Mouse (Mus musculus): ENCODE measurements at regions not wholly inside any gene's neighbourhood (a gene's known extent, or its start where the extent isn't known, plus 50 kb on each side); places are given as distances from the start of the nearest gene placed in this dataset.

DNA sequence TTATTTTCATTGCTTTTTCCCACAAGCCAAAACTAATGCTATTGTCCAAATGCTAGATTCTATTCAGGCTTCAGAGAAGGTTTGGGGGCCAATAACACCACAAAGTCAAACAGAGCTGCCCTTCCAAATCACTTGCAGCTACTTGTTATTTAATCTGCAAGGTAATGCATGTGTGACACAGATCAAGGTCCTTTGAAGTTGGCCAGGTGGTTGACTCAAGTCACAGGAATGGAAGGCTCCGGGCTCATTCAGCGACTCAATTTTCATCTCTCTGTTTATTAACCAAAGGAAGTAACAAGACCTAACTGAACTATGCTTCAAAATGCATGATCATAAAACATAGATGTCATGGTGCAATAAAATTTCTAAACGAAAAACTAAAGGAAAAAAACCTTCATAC, 300.0 kb upstream of the 1700008P02Rik start:
- Histone ChIP-seq H3K4me3 (ENCODE audit: low read depth, low read length) (no peak overlapping the region), H3K4me1 (replicated peaks; ENCODE audit: control insufficient read depth, insufficient read depth, low read length) (no peaks in the 10 kb centered on the region), H3K4me2 (replicated peaks; ENCODE audit: low read depth, low read length) (no peak overlapping the region), H3K27me3 (ENCODE audit: control insufficient read depth, insufficient read depth, low read length) (no peaks in the 10 kb centered on the region), H3K9me3 (ENCODE audit: control insufficient read depth, low read length) (no peaks in the 10 kb centered on the region), H3K36me3 (ENCODE audit: control insufficient read depth, insufficient read depth, low read length) (no peaks in the 10 kb centered on the region), H3K9ac (ENCODE audit: low read depth, low read length) (no peak overlapping the region), H3K27ac (ENCODE audit: low read depth, low read length) (no peak overlapping the region)
- ATAC-seq (ENCODE audit: low FRiP score) (no peak), DNase-seq (ENCODE audit: low spot score) (no peak)
- WGBS = 82% methylated on average over 3 of the region's 3 CpGs

DNA sequence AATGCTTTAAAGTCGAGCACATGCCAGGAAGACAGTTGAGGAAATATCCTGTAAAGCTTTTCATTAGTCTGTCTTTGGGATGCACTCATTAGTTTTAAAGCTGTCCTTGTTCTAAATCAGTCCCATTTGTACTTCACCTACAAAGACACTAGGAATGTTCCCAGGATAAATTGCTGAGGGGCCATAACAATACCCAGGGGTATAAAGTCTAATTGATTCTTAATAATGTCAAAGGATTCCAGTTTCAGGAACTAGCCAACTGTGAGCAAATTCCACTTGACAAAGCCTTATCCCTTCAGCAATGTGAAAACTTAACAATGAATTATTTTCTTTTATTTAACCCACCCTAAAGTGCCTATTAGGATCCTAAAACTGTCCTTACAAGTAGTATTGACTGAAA, 267.7 kb upstream of the 1700008P02Rik start:
- H3K9ac ChIP-seq (ENCODE audit: low read depth, low read length) = no peak overlapping the region
- no peaks in the 10 kb centered on the region for H3K4me1 ChIP-seq (replicated peaks; ENCODE audit: control insufficient read depth, insufficient read depth, low read length)
- H3K27ac ChIP-seq (ENCODE audit: low read depth, low read length) = no peak overlapping the region
- H3K4me3 ChIP-seq (ENCODE audit: low read depth, low read length) = no peak overlapping the region
- H3K27me3 ChIP-seq (ENCODE audit: control insufficient read depth, insufficient read depth, low read length) = no peaks in the 10 kb centered on the region
- no peak for ATAC-seq (ENCODE audit: low FRiP score)
- H3K36me3 ChIP-seq (ENCODE audit: control insufficient read depth, insufficient read depth, low read length) = no peaks in the 10 kb centered on the region
- 76% methylated on average over 1 of the region's 1 CpGs for WGBS
- H3K9me3 ChIP-seq (ENCODE audit: control insufficient read depth, low read length) = no peaks in the 10 kb centered on the region
- H3K4me2 ChIP-seq (replicated peaks; ENCODE audit: low read depth, low read length) = no peak overlapping the region
- DNase-seq (ENCODE audit: low spot score) = no peak

DNA sequence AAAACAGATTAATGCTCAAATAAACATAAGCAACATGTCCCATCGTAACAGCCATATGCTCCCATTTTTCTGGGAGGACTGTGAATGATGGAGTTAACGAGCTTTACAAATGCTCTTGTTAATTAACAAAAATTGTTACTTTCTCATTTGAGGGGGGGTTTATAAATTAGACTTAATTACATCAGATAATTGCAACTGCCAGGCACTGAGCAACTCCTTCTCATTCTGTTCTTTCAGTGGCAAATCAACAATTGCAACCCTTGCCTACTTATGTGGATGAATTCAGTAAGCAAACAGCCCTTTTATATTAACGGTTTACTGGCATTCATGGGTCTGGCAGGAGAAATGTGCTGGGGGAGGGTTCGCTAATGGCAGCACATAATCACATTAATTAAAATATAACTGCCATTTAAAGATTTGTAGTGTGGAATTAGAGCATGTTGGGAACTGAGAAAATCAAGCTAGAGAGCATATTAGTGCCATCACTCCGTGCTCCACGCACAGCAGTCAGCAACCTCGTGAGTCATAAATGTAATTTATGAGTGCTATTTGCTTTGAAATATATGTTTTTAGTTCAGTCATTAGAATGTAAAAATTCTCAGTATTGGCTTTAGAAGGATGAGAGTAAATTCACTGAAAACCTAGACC, 266.9 kb upstream of the 1700008P02Rik start:
- Histone ChIP-seq H3K27ac (ENCODE audit: low read depth, low read length) (no peak overlapping the region), H3K9me3 (ENCODE audit: control insufficient read depth, low read length) (no peaks in the 10 kb centered on the region), H3K36me3 (ENCODE audit: control insufficient read depth, insufficient read depth, low read length) (no peaks in the 10 kb centered on the region), H3K4me1 (replicated peaks; ENCODE audit: control insufficient read depth, insufficient read depth, low read length) (no peaks in the 10 kb centered on the region), H3K9ac (ENCODE audit: low read depth, low read length) (no peak overlapping the region), H3K4me2 (replicated peaks; ENCODE audit: low read depth, low read length) (no peak overlapping the region), H3K4me3 (ENCODE audit: low read depth, low read length) (no peak overlapping the region), H3K27me3 (ENCODE audit: control insufficient read depth, insufficient read depth, low read length) (no peaks in the 10 kb centered on the region)
- 82% methylated on average over 7 of the region's 7 CpGs for WGBS
- DNase-seq (ENCODE audit: low spot score) (no peak), ATAC-seq (ENCODE audit: low FRiP score) (0 out of 2 replicates have a peak, but pooled peaks have one; percentile 19)

DNA sequence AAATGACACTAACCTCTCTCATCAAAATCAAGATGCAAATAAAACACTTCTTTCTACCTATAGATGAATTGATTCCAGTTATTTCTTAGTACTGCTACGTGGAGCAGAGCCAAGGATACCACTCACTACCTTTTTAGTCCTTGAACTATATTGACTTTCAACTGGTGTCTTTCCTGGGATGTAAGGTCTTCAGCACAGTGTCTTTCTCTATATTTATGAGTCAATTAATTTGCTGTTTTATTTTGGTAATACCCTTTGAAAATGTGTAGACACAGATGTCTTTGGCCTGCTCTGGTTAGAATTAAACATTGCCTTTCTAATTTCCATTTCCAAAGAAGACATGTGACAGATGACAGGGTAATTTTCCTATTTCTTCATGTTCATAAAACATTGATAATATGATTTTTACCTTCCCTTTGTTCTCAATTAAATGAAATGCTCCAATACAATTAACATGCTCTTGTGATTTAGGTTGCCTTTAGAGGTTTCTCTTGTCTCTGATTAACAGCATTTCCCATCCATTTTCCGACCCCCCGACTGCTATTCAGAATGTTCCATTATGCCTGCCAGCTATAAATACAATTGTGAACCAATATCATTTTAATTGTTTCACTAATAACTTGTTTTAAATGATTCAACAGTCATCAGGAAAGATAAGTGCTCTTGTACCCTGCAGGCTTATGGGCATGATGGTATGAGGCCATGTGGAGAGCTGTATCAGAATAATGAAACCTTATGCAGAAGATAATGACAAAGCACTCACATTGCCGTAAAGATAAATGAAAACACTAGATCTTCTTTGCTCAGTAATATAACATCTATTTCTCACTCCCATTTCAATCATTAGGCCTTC, 266.2 kb upstream of the 1700008P02Rik start:
- no peaks in the 10 kb centered on the region for H3K27me3 ChIP-seq (ENCODE audit: control insufficient read depth, insufficient read depth, low read length)
- no peaks in the 10 kb centered on the region for H3K36me3 ChIP-seq (ENCODE audit: control insufficient read depth, insufficient read depth, low read length)
- H3K4me3 ChIP-seq (ENCODE audit: low read depth, low read length) = no peak overlapping the region
- 74% methylated on average over 4 of the region's 4 CpGs for WGBS
- no peaks in the 10 kb centered on the region for H3K9me3 ChIP-seq (ENCODE audit: control insufficient read depth, low read length)
- H3K4me1 ChIP-seq (replicated peaks; ENCODE audit: control insufficient read depth, insufficient read depth, low read length) = no peaks in the 10 kb centered on the region
- H3K9ac ChIP-seq (ENCODE audit: low read depth, low read length) = no peak overlapping the region
- H3K4me2 ChIP-seq (replicated peaks; ENCODE audit: low read depth, low read length) = no peak overlapping the region
- DNase-seq (ENCODE audit: low spot score) (no peak), ATAC-seq (ENCODE audit: low FRiP score) (peak; percentile 75)
- H3K27ac ChIP-seq (ENCODE audit: low read depth, low read length) = no peak overlapping the region

DNA sequence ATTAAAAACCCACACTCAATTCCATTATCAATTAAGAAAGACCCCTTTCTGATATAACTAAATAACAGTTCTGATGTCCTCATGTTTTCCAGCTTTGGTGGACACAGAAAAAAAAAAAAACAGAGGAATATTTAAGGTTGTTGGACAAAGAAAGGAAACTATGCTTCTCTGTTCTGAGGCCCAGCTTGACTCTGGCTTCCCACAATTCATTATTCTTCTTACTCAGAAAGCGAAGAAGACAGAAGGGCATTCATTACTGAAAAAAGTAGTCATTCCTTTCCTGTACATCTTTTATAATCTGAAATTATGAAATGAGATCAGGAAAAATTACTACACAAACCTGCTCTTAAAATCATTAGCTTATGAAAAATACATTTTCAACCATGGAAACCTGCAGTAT, 263.2 kb upstream of the 1700008P02Rik start:
- DNase-seq (ENCODE audit: low spot score) (no peak), ATAC-seq (ENCODE audit: low FRiP score) (no peak)
- Histone ChIP-seq H3K36me3 (ENCODE audit: control insufficient read depth, insufficient read depth, low read length) (no peaks in the 10 kb centered on the region), H3K27me3 (ENCODE audit: control insufficient read depth, insufficient read depth, low read length) (no peaks in the 10 kb centered on the region), H3K27ac (ENCODE audit: low read depth, low read length) (no peak overlapping the region), H3K9ac (ENCODE audit: low read depth, low read length) (no peak overlapping the region), H3K9me3 (ENCODE audit: control insufficient read depth, low read length) (no peaks in the 10 kb centered on the region), H3K4me3 (ENCODE audit: low read depth, low read length) (no peak overlapping the region), H3K4me1 (replicated peaks; ENCODE audit: control insufficient read depth, insufficient read depth, low read length) (no peaks in the 10 kb centered on the region), H3K4me2 (replicated peaks; ENCODE audit: low read depth, low read length) (no peak overlapping the region)
- 71% methylated on average over 1 of the region's 1 CpGs for WGBS

DNA sequence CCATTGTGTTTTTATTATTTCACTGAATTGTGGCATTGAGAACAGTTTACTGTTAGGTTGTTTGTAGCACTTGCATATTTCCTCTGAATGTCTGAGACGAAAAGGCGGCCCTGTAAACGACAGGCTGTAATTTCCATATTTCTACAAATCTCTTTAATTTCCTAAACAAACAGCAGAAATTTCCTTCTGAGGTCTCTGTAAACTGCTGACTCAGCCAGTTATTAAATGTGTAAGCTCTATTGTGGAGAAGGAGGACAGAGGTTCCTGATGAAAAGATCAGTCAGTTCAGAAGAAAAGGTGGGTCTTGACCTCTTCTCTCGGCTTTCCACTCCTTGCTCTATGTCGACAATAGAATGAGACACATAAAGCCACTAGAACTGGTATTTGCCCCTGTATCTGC, 256.0 kb upstream of the 1700008P02Rik start:
- DNase-seq (ENCODE audit: low spot score) = no peak
- WGBS = 84% methylated on average over 5 of the region's 5 CpGs
- H3K27me3 ChIP-seq (ENCODE audit: control insufficient read depth, insufficient read depth, low read length) = no peaks in the 10 kb centered on the region
- H3K4me1 ChIP-seq (replicated peaks; ENCODE audit: control insufficient read depth, insufficient read depth, low read length) = no peaks in the 10 kb centered on the region
- H3K36me3 ChIP-seq (ENCODE audit: control insufficient read depth, insufficient read depth, low read length) = no peaks in the 10 kb centered on the region
- H3K4me2 ChIP-seq (replicated peaks; ENCODE audit: low read depth, low read length) = no peak overlapping the region
- no peak overlapping the region for H3K9ac ChIP-seq (ENCODE audit: low read depth, low read length)
- no peak overlapping the region for H3K27ac ChIP-seq (ENCODE audit: low read depth, low read length)
- no peak for ATAC-seq (ENCODE audit: low FRiP score)
- no peaks in the 10 kb centered on the region for H3K9me3 ChIP-seq (ENCODE audit: control insufficient read depth, low read length)
- H3K4me3 ChIP-seq (ENCODE audit: low read depth, low read length) = no peak overlapping the region

DNA sequence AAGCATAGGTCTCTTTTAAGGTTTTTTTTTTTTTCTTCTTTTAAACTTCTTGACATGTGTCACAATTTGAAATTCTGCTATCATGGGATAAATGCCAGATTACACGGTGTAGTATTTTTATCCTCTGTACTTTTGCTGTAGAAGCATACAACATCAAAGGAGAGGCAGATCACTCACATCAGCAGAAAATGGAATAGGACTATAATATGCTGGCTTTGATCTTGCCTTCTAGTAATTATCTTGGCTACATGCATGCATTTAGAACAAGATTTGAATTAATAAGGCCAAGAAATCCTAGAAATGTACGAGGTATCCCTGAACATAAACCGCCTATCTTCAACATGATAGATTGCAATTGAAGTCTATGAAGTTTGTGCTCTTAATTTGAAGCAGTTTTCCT, 251.9 kb upstream of the 1700008P02Rik start:
- DNase-seq (ENCODE audit: low spot score) (no peak), ATAC-seq (ENCODE audit: low FRiP score) (no peak)
- H3K27me3 ChIP-seq (ENCODE audit: control insufficient read depth, insufficient read depth, low read length) = no peaks in the 10 kb centered on the region
- H3K4me3 ChIP-seq (ENCODE audit: low read depth, low read length) = no peak overlapping the region
- H3K4me1 ChIP-seq (replicated peaks; ENCODE audit: control insufficient read depth, insufficient read depth, low read length) = no peaks in the 10 kb centered on the region
- no peaks in the 10 kb centered on the region for H3K36me3 ChIP-seq (ENCODE audit: control insufficient read depth, insufficient read depth, low read length)
- H3K27ac ChIP-seq (ENCODE audit: low read depth, low read length) = no peak overlapping the region
- H3K9ac ChIP-seq (ENCODE audit: low read depth, low read length) = no peak overlapping the region
- no peaks in the 10 kb centered on the region for H3K9me3 ChIP-seq (ENCODE audit: control insufficient read depth, low read length)
- no peak overlapping the region for H3K4me2 ChIP-seq (replicated peaks; ENCODE audit: low read depth, low read length)
- 80% methylated on average over 3 of the region's 3 CpGs for WGBS

DNA sequence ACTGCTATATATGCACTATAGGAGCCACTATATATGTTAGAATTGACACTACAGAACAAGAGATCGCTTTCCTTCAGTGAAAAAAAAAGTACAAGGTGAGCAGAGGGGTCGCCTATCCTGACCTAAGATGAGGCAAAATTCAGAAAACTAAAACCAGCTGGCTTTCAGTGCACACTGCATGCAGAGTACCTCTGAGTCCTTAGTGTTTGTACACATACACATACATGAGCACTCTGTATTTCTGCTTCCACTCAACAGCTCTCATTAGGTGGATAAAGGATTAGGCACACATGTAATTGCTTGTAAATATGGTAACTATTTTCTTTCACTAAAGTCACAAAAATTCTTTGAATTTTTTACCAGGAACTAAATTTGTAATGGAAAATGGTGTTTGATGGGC, 251.5 kb upstream of the 1700008P02Rik start:
- DNase-seq (ENCODE audit: low spot score) (no peak), ATAC-seq (ENCODE audit: low FRiP score) (no peak)
- Histone ChIP-seq H3K27me3 (ENCODE audit: control insufficient read depth, insufficient read depth, low read length) (no peaks in the 10 kb centered on the region), H3K9me3 (ENCODE audit: control insufficient read depth, low read length) (no peaks in the 10 kb centered on the region), H3K4me2 (replicated peaks; ENCODE audit: low read depth, low read length) (no peak overlapping the region), H3K4me1 (replicated peaks; ENCODE audit: control insufficient read depth, insufficient read depth, low read length) (no peaks in the 10 kb centered on the region), H3K36me3 (ENCODE audit: control insufficient read depth, insufficient read depth, low read length) (no peaks in the 10 kb centered on the region), H3K4me3 (ENCODE audit: low read depth, low read length) (no peak overlapping the region), H3K27ac (ENCODE audit: low read depth, low read length) (no peak overlapping the region), H3K9ac (ENCODE audit: low read depth, low read length) (no peak overlapping the region)
- 80% methylated on average over 2 of the region's 2 CpGs for WGBS

DNA sequence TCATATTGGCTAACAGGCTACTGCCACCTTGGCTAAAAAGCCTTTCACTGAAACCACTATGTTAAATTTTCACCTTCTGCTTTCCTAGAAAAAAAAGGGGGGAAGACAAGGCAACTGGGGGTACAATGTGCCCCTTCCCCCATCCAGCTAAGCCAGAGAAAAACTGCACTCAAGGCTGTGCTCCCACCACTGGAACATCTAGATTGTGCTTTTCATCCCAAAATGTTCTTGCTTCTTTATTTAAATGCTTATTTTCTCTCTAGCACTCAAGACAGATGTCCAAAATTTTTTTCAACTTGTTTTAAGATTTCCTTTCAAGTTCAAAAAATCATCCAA, 245.9 kb upstream of the 1700008P02Rik start:
- H3K36me3 ChIP-seq (ENCODE audit: control insufficient read depth, insufficient read depth, low read length) = no peaks in the 10 kb centered on the region
- no peak overlapping the region for H3K4me2 ChIP-seq (replicated peaks; ENCODE audit: low read depth, low read length)
- ATAC-seq (ENCODE audit: low FRiP score) (no peak), DNase-seq (ENCODE audit: low spot score) (no peak)
- H3K27ac ChIP-seq (ENCODE audit: low read depth, low read length) = no peak overlapping the region
- H3K9me3 ChIP-seq (ENCODE audit: control insufficient read depth, low read length) = no peaks in the 10 kb centered on the region
- H3K27me3 ChIP-seq (ENCODE audit: control insufficient read depth, insufficient read depth, low read length) = no peaks in the 10 kb centered on the region
- no peak overlapping the region for H3K9ac ChIP-seq (ENCODE audit: low read depth, low read length)
- H3K4me1 ChIP-seq (replicated peaks; ENCODE audit: control insufficient read depth, insufficient read depth, low read length) = no peaks in the 10 kb centered on the region
- H3K4me3 ChIP-seq (ENCODE audit: low read depth, low read length) = no peak overlapping the region
